In genomic region chr2:181458411-181459152, GRCm38 (mm10) we compare ENCODE assay signal across 8 mouse cellular contexts. TPM values are rescaled to one million over a fixed set of nuclear protein-coding genes. Genes with fewer than 3 reads are reported as not detected.
A peak's percentile ranks its signal among the peaks of the same experiment; 100 is the strongest.
DNase-seq lines count a peak whose midpoint lies in the region; ATAC-seq and TF ChIP-seq lines count a peak whose summit lies in the region.

No protein-coding gene starts in this region.

- TF ChIP-seq CTCF in heart, postnatal 0 days (IDR thresholded peaks at IDR 0.05; ENCODE audit: low read depth), result no peak

- peak; percentile 96 for DNase-seq in heart, adult 11 months
- DNase-seq in heart, adult 8-10 months (ENCODE audit: low spot score), result no peak
- DNase-seq in adrenal gland, adult 2 months, result peak; percentile 68
- DNase-seq in heart, postnatal 0 days (ENCODE audit: low spot score), result no peak
- DNase-seq in kidney, postnatal 4 days, result peak; percentile 57 to 71
- peak; percentile 94 for DNase-seq in midbrain, embryonic 11.5 days (ENCODE audit: low spot score, missing footprints)

- peak overlapping the region; percentile 78 for H3K9ac ChIP-seq in embryonic facial prominence, embryonic 12.5 days
- H3K9ac ChIP-seq in heart, postnatal 0 days (replicated peaks; ENCODE audit: low read depth, low read length), result peak overlapping the region; percentile 88
- H3K9ac ChIP-seq in midbrain, embryonic 11.5 days (ENCODE audit: low read length), result peak overlapping the region; percentile 86
- peak overlapping the region; percentile 82 for H3K9ac ChIP-seq in stomach, embryonic 14.5 days (replicated peaks; ENCODE audit: low read depth, low read length)

- H3K27ac ChIP-seq in embryonic facial prominence, embryonic 12.5 days, result 0 out of 2 replicates have a peak overlapping the region, but pooled peaks have one; percentile 36
- H3K27ac ChIP-seq in heart, postnatal 0 days (ENCODE audit: low read depth), result peak overlapping the region; percentile 85
- H3K27ac ChIP-seq in midbrain, embryonic 11.5 days (ENCODE audit: low read depth, low read length), result peak overlapping the region; percentile 68
- peak overlapping the region; percentile 55 for H3K27ac ChIP-seq in stomach, embryonic 14.5 days (ENCODE audit: low read length)

- H3K4me1 ChIP-seq in embryonic facial prominence, embryonic 12.5 days, result peaks cover 10% of the 10 kb centered on the region; the same call in 1 of the 2 replicates
- H3K4me1 ChIP-seq in heart, postnatal 0 days (ENCODE audit: control insufficient read depth, insufficient read depth), result peaks cover 12% of the 10 kb centered on the region; the same call in 1 of the 2 replicates
- H3K4me1 ChIP-seq in midbrain, embryonic 11.5 days (ENCODE audit: control insufficient read depth, insufficient read depth, low read length), result peaks cover 17% of the 10 kb centered on the region
- H3K4me1 ChIP-seq in stomach, embryonic 14.5 days (ENCODE audit: control insufficient read depth, insufficient read depth, low read length), result peaks cover 9% of the 10 kb centered on the region

- H3K36me3 ChIP-seq in embryonic facial prominence, embryonic 12.5 days, result no peaks in the 10 kb centered on the region
- no peaks in the 10 kb centered on the region for H3K36me3 ChIP-seq in heart, postnatal 0 days (replicated peaks; ENCODE audit: control insufficient read depth, insufficient read depth, low read length)
- no peaks in the 10 kb centered on the region for H3K36me3 ChIP-seq in midbrain, embryonic 11.5 days (ENCODE audit: control insufficient read depth, insufficient read depth, low read length)
- H3K36me3 ChIP-seq in stomach, embryonic 14.5 days (ENCODE audit: control insufficient read depth, insufficient read depth, low read length), result no peaks in the 10 kb centered on the region

- H3K9me3 ChIP-seq in embryonic facial prominence, embryonic 12.5 days, result no peaks in the 10 kb centered on the region
- H3K9me3 ChIP-seq in heart, postnatal 0 days (replicated peaks; ENCODE audit: control insufficient read depth, low read length), result no peaks in the 10 kb centered on the region
- H3K9me3 ChIP-seq in midbrain, embryonic 11.5 days (ENCODE audit: control insufficient read depth, low read length), result no peaks in the 10 kb centered on the region
- no peaks in the 10 kb centered on the region for H3K9me3 ChIP-seq in stomach, embryonic 14.5 days (ENCODE audit: control insufficient read depth, low read depth, low read length)

- H3K4me2 ChIP-seq in embryonic facial prominence, embryonic 12.5 days (replicated peaks), result peak overlapping the region; percentile 99
- H3K4me2 ChIP-seq in heart, postnatal 0 days (ENCODE audit: low read depth, low read length), result peak overlapping the region; percentile 98
- peak overlapping the region; percentile 96 for H3K4me2 ChIP-seq in midbrain, embryonic 11.5 days
- H3K4me2 ChIP-seq in stomach, embryonic 14.5 days (replicated peaks; ENCODE audit: low read depth, low read length), result peak overlapping the region; percentile 98

- ATAC-seq in embryonic facial prominence, embryonic 12.5 days (ENCODE audit: insufficient number of reproducible peaks, insufficient read depth, low FRiP score, low TSS enrichment), result peak; percentile 13; the same call in 1 of the 2 replicates
- peak; percentile 15; the same call in 1 of the 2 replicates for ATAC-seq in heart, postnatal 0 days (ENCODE audit: insufficient read depth, low read depth)
- peak; percentile 1; the same call in 1 of the 2 replicates for ATAC-seq in midbrain, embryonic 11.5 days (ENCODE audit: low FRiP score)
- ATAC-seq in stomach, embryonic 14.5 days (ENCODE audit: insufficient number of reproducible peaks, insufficient read depth, low FRiP score, low read depth), result no peak

- no peak for TF ChIP-seq EP300 in heart, postnatal 0 days (IDR thresholded peaks at IDR 0.05; ENCODE audit: low read depth)

- 1% methylated on average over 68 of the region's 72 CpGs for WGBS in embryonic facial prominence, embryonic 12.5 days
- WGBS in heart, postnatal 0 days, result under 1% methylated on average over 60 of the region's 72 CpGs
- WGBS in midbrain, embryonic 11.5 days, result under 1% methylated on average over 65 of the region's 72 CpGs
- WGBS in stomach, embryonic 14.5 days, result 0% methylated on average over 59 of the region's 72 CpGs

- H3K27me3 ChIP-seq in embryonic facial prominence, embryonic 12.5 days, result peaks cover 42% of the 10 kb centered on the region
- no peaks in the 10 kb centered on the region; the same call in 1 of the 2 replicates for H3K27me3 ChIP-seq in heart, postnatal 0 days (ENCODE audit: control insufficient read depth, insufficient read depth, low read length)
- peaks cover 5% of the 10 kb centered on the region; the same call in 1 of the 2 replicates for H3K27me3 ChIP-seq in midbrain, embryonic 11.5 days (ENCODE audit: control insufficient read depth, insufficient read depth, low read length)
- no peaks in the 10 kb centered on the region for H3K27me3 ChIP-seq in stomach, embryonic 14.5 days (ENCODE audit: control insufficient read depth, insufficient read depth, low read length)

- peak overlapping the region; percentile 85 for H3K4me3 ChIP-seq in embryonic facial prominence, embryonic 12.5 days
- peak overlapping the region; percentile 96 for H3K4me3 ChIP-seq in heart, postnatal 0 days (ENCODE audit: low read depth, low read length)
- H3K4me3 ChIP-seq in midbrain, embryonic 11.5 days (ENCODE audit: low read depth, low read length), result peak overlapping the region; percentile 93
- peak overlapping the region; percentile 95 for H3K4me3 ChIP-seq in stomach, embryonic 14.5 days (ENCODE audit: low read depth, low read length)

RNA-seq across cellular contexts. Expression of gene Zbtb46, which starts 0.6 kb away (rescaled TPM):
- total RNA-seq in heart, adult 8-10 months (2022), result 10 to 100 TPM in 2 of 4 experiments, 1 to 10 TPM in 2; 8.9 to 11.5 (median 10.5) TPM
- 10 to 100 TPM in 1 of 2 experiments, 1 to 10 TPM in 1; 9.5 to 16.3 TPM for total RNA-seq in adrenal gland, adult 2 months (2021)
- 6.0 and 6.2 TPM in 2 replicates for polyA plus RNA-seq in adrenal gland, adult 2 months (2012; rRNA removed)
- polyA plus RNA-seq in embryonic facial prominence, embryonic 12.5 days (2016; fragmentation: Nextera tagmentation; extraction: Ambion mirVana), result 9.2 and 9.6 TPM in 2 replicates
- total RNA-seq in heart, postnatal 0 days (2014; rRNA removed; ENCODE audit: low replicate concordance), result 13.3 and 18.4 TPM in 2 replicates
- 6.7 and 7.5 TPM in 2 replicates for polyA plus RNA-seq in heart, postnatal 0 days (2015; fragmentation: Nextera tagmentation; extraction: Ambion mirVana)
- 16.2 and 16.5 TPM in 2 replicates for polyA plus RNA-seq in midbrain, embryonic 11.5 days (2014; fragmentation: Nextera tagmentation; extraction: Ambion mirVana)
- polyA plus RNA-seq in stomach, embryonic 14.5 days (2014; fragmentation: Nextera tagmentation; extraction: Ambion mirVana), result 9.1 and 9.5 TPM in 2 replicates

RNA-seq across cellular contexts. Expression of gene Abhd16b, which starts 34.4 kb away (rescaled TPM):
- not detected for total RNA-seq in heart, adult 8-10 months (2022)
- total RNA-seq in adrenal gland, adult 2 months (2021), result not detected
- not detected in 2 replicates for polyA plus RNA-seq in adrenal gland, adult 2 months (2012; rRNA removed)
- 0.09 and 0.20 TPM in 2 replicates for polyA plus RNA-seq in embryonic facial prominence, embryonic 12.5 days (2016; fragmentation: Nextera tagmentation; extraction: Ambion mirVana)
- total RNA-seq in heart, postnatal 0 days (2014; rRNA removed; ENCODE audit: low replicate concordance), result not detected in 2 replicates
- 0.16 TPM in 1 of 2 replicates, not detected in the other for polyA plus RNA-seq in heart, postnatal 0 days (2015; fragmentation: Nextera tagmentation; extraction: Ambion mirVana)
- polyA plus RNA-seq in midbrain, embryonic 11.5 days (2014; fragmentation: Nextera tagmentation; extraction: Ambion mirVana), result 0.15 and 0.21 TPM in 2 replicates
- 0.27 and 0.38 TPM in 2 replicates for polyA plus RNA-seq in stomach, embryonic 14.5 days (2014; fragmentation: Nextera tagmentation; extraction: Ambion mirVana)

RNA-seq across cellular contexts. Expression of gene Tpd52l2, which starts 38.4 kb away (rescaled TPM):
- 10 to 100 TPM; 65.6 to 72.6 (median 66.5) TPM for total RNA-seq in heart, adult 8-10 months (2022)
- 100 to 1,000 TPM; 102 to 119 TPM for total RNA-seq in adrenal gland, adult 2 months (2021)
- polyA plus RNA-seq in adrenal gland, adult 2 months (2012; rRNA removed), result 24.0 and 25.2 TPM in 2 replicates
- polyA plus RNA-seq in embryonic facial prominence, embryonic 12.5 days (2016; fragmentation: Nextera tagmentation; extraction: Ambion mirVana), result 160 and 163 TPM in 2 replicates
- total RNA-seq in heart, postnatal 0 days (2014; rRNA removed; ENCODE audit: low replicate concordance), result 58.2 and 82.3 TPM in 2 replicates
- polyA plus RNA-seq in heart, postnatal 0 days (2015; fragmentation: Nextera tagmentation; extraction: Ambion mirVana), result 101 and 103 TPM in 2 replicates
- 146 and 149 TPM in 2 replicates for polyA plus RNA-seq in midbrain, embryonic 11.5 days (2014; fragmentation: Nextera tagmentation; extraction: Ambion mirVana)
- 175 and 178 TPM in 2 replicates for polyA plus RNA-seq in stomach, embryonic 14.5 days (2014; fragmentation: Nextera tagmentation; extraction: Ambion mirVana)

Comparison
In these comparisons a context has a peak if more than half of its experiments do, and no peak if none do; other contexts are left out.
1. DNase-seq: peak in heart, adult 11 months (single experiment), adrenal gland, adult 2 months (single experiment), kidney, postnatal 4 days (2 of 2) and midbrain, embryonic 11.5 days (single experiment); none in heart, adult 8-10 months (single experiment) and heart, postnatal 0 days (single experiment).
2. Peak in every context shown above with its lines, with median percentiles within 50 percentile points of each other: H3K27ac ChIP-seq, H3K4me2 ChIP-seq, H3K4me3 ChIP-seq and H3K9ac ChIP-seq.